In genomic region chr7:117655732-117656131, GRCm38 (mm10) we compare ENCODE assay signal across 26 mouse cellular contexts.
"Had no signal": no experiment of that assay in that cellular context is flagged by ENCODE, and none has a peak within 500 bp of the region (broad histone marks: within the 10 kb centered on the region; RNA-seq: fewer than 3 reads in every experiment).

No protein-coding gene starts in this region.

- H3K4me3 ChIP-seq: gastrocnemius, adult 2 months; heart, adult 2 months; heart, embryonic 13.5 days; heart, embryonic 15.5 days; hindbrain, embryonic 10.5 days; hindbrain, embryonic 12.5 days; intestine, embryonic 15.5 days; kidney, embryonic 15.5 days; limb, embryonic 13.5 days; limb, embryonic 15.5 days; liver, embryonic 12.5 days had no signal

- ATAC-seq: hindbrain, embryonic 16.5 days; inflammation-experienced regulatory T-cells, adult 6 months; intestine, embryonic 15.5 days; intestine, postnatal 0 days; liver, embryonic 12.5 days had no signal

- DNase-seq: gastrocnemius, adult 2 months; gastrocnemius, postnatal 10 days; gastrocnemius, postnatal 25 days; heart, adult 2 months; heart, postnatal 4 days; kidney, adult 2 months; kidney, adult 9 months; kidney, postnatal 14 days; kidney, postnatal 36 days; layer of hippocampus, postnatal 36 days; left cerebral cortex, postnatal 4 days had no signal

- H3K27ac ChIP-seq: gastrocnemius, adult 2 months; heart, adult 2 months; heart, embryonic 13.5 days; heart, embryonic 15.5 days; hindbrain, embryonic 10.5 days; hindbrain, embryonic 12.5 days; hindbrain, embryonic 14.5 days; intestine, embryonic 15.5 days; kidney, embryonic 15.5 days; kidney, postnatal 0 days; limb, embryonic 13.5 days; limb, embryonic 15.5 days; liver, embryonic 12.5 days; liver, embryonic 14.5 days had no signal
